Mouse (Mus musculus): ENCODE data around the gene Heg1.
A peak's percentile ranks its signal among the peaks of the same experiment; 100 is the strongest.

Gene Heg1

DNA sequence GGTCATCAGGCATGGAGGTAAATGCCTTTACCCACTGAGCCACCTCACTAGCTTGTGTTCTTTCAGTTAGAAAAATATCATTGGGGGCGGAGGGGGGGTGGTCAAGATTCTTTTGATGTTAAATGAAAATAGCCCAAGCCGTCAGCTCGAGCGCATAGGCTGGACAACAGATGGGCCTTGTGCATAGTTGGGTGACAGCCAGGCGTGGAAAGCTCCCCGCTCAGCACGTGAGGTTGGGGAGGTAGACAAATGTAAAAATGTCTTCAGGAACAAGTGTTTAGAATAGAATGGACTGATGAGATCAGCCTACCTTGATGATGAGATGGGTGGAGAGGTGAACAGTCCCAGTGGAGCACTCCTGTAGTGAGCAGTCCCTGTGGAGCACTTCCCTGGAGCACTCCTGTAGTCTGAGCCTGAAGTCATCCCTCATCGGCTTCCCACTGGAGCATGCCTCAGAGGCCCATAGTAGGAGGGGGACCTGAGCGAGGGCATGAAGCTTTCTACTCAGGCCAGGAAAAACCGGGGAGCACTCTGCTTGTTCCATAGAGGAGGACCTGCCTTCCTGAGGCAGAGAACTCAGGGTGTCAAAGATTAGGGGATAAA lies 62.0 kb downstream of the Heg1 start:
- DNase-seq = no peak

DNA sequence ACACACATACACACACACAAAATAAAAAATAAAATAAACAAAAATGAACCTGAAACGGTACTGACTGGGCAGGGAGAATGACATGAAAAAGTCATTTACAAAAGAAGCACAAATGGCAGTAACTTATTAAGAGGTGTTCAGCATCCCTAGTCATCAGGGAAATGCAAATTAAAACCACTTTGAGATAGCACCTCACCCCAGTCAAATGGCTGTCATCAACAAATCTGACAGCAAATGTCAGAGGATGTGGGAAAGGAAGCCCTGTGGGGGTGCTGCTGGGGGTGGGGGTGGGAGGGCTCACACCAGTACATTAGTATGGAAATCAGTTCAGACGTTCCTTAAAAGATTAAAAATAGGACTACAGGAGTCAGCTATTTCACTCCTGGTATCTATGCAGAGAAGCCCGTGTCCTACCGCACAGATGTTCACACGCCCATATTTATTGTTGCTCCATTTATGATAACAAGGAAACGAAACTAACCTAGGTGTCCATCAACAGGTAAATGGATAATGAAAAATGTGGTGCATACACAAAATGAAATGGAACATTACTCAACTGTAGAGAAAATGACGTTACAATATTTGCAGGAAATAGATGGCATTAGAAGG lies 63.3 kb downstream of the Heg1 start:
- no peak for DNase-seq

DNA sequence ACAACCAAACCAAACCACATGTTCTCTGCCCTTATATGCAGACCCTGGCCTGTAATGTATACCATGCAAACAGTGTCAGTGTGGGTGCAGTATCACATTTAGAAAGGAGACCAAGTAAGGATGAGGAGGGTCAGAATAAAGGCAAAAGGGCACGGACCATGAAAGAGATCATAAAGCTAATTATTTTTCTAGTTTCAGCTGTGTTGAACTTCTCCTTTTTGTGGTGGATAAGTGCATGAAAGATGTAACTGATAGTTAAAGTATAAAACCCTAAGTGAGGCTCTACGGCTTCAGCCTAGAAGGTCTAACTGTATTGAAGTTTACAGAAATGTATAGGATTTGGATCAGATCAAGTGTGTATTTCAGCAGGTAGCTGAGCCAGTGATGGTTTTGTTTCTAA lies 63.8 kb downstream of the Heg1 start:
- DNase-seq = no peak

DNA sequence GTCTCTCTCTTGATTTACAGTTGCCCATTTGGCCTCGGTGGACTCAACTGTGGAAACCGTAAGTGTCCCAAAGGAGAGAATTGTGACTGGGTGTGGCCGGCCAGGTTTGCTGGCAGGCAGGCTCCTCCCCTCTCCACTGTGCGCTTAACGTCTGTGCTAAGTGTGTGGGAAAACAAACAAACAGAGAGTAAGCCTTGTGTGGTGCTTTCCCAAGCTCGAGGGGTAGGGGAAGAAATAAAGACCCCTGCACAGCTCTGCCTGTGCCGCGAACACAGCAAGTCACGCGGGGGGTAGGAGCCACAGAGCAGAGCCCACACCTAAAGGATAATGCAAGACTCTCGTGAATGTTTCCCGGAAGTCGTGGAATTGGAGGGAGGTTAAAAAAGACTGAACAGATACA lies 67.0 kb downstream of the Heg1 start:
- DNase-seq = peak; percentile 47

DNA sequence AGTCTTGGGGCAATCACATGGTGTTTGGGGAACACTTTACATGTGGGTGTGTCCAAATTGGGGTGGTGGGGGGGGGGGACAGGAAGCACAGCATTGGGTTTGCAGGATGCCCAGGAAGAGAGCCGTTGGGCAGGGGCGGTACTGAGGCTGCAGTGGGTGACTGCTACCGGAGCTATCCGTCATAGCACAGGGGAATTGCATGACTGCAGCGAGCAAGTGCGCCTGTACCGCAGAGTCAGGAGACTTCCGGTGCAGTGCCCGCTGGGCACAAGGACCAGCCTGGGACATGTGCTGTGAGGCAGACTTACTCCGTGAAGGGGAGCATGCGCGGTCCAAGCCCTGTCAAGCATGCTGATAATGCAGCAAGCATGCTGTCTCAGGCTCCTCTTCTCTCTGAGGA lies 67.4 kb downstream of the Heg1 start:
- peak; percentile 69 for DNase-seq

DNA sequence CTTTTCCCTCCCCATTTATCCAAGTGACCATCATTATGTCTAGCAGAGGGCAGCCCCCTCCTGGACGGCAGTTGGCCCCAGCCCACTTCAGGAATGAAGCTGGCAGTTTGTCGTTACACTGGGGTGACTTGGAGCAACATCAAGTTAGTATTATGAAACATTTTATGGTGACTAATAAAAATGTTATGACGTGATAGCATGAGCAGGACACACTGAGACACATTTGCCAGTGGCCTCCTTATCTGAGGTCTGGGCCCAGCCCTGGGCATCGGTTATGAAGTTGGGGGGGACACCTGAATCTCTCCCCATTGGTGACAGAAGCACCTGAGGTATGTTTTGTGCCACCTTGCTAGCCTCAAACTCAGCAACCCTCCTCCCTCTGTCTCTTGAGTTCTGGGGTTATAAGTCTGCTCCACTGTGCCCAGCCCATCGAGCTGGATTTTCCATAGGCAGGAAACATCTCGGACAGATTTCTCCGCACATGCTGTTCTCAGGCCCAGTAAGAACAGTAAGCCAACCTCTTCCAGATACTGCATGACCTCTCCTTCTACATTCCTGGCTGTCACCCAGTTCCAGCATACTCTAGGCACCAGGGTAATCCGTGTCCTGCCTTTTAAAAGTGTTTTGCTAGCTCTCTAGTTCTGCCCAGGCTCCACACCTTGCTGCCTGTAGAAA lies 68.9 kb downstream of the Heg1 start:
- no peak for DNase-seq

DNA sequence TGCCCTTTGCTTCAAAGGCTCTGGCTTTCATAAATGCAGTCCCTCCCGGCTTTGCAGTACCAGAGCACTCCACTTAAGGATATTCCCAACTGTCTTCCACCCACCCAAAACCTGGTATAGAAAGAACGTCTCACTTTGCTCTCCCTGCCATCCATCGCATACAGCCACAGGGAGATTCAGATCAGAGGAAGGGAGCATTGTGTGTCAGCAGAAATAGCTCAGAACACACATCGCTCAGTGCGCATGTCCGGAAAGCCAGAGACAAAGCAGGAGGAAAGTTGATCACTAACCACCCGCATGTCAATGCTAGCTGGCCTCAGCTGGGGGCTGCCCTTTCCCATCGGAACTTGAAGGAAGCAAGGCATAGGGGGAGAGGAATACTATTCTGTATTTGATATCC lies 71.1 kb downstream of the Heg1 start:
- DNase-seq = peak; percentile 53

DNA sequence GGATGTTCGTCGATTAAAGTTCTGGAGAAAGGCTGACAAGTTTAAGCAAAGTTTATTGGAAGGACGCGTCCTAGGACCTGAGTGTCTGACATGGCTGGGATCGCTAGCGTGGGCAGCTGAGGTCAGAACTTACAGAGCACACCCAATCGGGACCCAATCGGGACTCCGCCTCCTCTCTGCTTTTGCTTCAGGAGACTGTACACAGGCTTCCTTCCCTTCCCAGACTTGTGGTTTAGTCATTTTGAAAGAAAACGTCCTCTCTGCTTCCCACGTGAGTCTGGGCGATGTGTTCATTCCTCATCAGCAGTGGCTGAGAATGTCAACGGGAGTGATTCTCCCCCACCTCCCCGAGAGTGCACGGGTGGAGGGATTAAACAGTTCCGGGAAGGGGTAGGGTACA lies 71.8 kb downstream of the Heg1 start:
- DNase-seq = peak; percentile 57

DNA sequence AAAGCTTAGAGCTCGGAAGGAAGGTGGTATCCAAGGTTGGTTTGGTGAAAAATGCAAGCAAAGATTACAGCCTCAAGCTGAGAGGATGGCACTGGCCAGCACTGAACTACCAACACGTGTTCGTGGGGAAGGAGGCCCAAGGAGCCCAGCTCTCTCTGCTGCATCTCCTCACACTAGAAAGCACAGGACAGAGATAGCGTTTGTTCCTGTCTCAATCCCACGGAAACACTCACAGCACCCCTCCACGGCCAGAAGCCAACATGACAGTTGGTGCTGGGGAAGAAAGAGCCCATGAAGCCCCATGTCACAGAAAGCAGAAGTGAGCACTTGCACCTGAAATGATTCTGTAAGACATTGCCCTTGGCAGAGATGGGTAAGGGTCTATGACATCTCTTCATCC lies 72.2 kb downstream of the Heg1 start:
- DNase-seq = peak; percentile 32

DNA sequence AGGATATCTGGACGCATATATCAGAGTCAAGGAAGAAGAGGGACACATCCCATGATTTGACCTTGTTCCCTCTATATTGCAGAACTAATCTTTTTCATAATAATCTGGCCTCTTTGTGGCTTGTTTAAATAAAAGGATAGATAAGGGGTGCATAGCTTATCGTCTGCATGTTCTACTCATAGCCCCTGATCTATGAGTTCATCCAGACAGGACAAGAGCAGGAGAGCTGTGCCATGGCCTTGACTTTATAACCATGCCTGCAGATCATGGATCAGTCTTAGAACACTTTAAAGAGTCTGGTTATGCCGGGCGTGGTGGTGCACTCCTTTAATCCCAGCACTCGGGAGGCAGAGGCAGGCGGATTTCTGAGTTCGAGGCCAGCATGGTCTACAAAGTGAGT lies 75.0 kb downstream of the Heg1 start:
- no peak for DNase-seq

DNA sequence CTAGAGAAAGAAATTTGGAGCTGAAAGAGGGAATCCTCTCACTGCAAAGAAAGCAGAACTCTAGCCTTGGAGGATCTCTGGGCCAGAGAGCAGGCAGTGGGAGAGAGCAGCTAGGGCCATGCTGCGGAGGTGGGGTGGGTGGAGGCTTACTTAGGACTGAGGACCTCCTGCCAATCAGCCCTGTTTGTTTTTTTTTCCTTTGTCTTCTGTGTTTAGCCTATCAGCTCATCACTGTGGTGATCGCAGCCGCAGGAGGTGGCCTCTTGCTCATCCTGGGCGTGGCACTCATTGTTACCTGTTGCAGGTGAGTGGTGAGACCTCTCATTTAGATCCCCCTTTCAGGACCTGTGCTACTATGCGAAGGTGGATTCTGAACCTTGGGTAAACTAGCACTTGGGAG lies 76.4 kb downstream of the Heg1 start:
- no peak for DNase-seq

DNA sequence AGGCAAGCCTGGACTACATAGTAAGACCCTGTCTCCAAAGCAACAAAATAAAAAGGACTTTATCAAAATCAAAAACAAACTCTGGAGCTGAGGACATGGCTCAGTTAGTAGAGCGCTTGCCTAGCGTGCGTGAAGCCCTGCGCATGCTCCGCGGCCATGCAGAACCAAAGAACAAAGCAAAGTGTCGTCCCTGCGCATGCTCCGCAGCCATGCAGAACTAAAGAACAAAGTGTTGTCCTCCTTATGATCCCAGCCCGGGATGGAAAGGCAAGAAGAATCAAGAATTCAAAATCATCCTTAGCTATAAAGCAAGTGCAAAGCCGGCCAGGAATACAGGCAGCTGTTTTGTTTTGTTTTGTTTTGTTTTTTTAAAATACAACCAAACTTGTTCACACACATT lies 76.8 kb downstream of the Heg1 start:
- DNase-seq = no peak

DNA sequence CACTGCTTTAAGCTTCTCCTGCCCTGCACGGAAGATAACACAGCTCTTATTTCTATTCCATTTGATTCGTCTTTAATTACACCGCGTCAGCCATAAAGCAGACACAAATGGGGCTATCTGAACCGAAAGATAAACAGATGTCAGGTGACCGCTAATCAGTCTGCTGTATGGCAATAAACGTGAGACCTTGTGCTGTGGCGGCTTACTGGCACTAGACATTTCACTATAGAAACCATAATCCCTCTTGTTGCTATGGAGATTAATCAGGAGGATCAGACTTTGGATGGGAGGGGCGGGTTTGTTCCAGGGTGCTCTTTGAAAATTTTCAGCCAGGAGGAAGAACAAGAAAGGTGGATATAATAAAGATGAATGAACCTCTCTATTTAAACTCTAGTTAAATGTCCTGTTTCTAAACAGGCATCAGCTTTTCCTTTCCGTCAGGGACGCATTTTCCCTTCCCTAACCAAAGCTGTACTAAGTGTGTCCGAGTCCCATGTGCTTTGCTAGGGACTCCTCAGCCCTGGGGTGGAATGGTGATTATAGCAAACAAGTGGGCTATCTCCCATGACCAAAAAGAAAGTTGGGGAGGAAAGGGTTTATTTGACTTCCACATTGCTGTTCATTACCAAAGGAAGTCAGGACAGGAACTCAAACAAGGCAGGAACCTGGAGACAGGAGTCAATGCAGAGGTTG lies 80.5 kb downstream of the Heg1 start:
- DNase-seq = no peak

DNA sequence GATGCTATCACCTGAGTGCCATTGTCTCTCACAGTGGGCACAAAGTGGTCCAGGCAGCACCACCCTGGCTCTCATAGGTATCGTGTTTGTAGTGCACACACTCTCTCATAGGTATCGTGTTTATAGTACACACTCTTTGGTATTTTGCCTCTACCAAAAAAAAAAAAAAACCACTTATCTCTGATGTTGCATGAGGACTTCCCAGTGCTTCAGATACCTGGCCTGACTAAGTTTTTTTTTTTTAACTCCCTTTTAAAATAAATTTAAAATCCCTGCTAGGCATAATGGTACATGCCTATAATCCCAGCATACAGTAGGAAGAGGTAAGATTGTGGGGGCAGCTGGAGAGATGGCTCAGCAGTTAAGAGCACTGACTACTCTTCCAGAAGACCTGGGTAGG lies 81.3 kb downstream of the Heg1 start:
- no peak for DNase-seq

DNA sequence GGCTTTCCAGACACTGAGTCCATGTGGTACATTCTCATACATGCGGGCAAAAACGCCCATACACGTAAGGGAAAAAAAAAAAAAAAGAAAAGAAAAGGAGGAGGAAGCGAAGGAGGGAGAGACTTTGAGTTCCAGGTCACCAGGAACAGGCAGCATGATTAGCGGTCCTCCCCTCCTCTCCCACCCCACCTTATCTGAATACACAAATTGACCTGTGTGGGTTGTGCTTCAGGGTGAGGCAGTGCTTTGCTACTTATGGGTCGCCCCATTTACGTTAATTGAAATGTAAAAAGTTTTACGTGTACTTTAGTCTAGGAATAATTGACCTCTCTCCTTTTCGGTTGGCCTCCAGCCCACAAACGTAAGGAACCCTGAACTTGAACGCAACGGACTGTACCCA lies 82.1 kb downstream of the Heg1 start:
- no peak for DNase-seq

DNA sequence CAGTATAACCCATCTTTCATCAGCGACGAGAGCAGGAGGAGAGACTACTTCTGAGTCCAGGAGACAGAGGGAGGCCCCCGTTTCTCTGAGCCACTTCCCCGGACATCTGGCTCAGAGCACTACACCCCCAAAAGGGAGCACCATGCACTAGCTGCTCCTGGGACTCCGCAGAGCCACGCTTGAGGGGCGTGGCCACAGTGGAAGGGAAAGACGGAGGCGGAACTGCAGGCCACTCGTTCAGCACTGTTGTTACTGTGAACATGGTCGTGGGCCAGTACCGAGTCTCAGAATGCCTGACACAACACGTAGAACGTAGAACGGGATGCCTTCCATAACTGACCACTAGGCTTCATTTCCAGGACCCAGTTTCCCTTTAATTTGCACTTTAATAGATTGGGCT lies 82.6 kb downstream of the Heg1 start:
- DNase-seq = peak; percentile 17

DNA sequence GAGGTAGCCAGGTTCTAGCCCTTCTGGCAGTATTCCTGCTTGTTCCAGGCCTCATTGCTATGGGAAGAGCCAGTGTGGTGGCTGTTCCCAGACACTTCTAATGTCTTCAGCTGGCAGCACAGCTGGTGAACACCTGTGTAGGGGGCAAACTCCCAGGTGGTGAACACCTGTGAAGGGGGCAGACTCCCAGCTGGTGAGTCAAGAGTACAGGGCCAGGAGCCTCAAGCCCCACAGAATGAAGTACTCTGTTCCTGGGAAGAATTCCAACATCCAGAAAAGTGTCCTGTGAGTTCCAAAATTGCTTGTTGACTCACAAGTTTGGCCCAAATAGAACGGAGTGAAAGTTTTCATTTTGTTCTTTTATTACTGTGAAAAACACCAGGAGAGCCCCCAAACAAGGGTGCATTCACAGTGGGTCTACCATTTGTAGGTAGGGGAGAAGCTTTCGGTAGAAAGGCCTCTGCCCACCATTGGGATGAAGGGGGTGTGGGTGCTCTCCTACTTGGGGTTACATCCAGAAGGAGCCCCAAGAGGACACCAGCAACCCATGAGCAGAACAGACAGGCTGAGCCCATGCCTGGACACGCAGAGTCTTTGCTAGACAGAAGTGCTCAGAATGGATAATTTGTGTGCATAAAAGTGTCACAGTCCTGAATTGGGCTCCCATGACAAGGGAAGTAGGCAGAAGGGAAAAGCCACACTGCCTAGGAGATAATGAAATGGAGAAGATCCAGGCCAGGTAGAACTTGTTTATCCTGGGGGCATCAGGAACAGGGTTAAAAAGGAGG lies 84.5 kb downstream of the Heg1 start:
- DNase-seq = no peak

DNA sequence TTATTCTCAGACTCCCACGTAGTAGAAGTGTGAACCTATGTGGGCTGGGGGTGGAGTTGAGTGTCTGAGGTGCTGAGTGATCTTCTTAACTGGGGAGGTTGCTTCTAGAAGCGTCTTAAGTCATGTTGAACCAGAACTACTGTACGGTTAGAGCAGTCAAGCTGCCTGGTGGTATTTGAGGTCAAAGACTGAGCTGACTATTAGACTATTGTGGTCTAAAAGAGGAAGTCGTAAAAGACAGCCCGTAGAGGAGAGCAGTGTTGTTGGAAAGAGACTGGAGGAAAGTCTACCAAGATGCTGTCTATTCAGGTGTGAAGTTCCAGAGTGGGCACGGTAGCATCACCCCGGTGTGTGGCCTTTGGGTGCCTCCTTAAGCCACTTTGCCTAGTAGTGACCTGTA lies 85.7 kb downstream of the Heg1 start:
- DNase-seq = no peak

DNA sequence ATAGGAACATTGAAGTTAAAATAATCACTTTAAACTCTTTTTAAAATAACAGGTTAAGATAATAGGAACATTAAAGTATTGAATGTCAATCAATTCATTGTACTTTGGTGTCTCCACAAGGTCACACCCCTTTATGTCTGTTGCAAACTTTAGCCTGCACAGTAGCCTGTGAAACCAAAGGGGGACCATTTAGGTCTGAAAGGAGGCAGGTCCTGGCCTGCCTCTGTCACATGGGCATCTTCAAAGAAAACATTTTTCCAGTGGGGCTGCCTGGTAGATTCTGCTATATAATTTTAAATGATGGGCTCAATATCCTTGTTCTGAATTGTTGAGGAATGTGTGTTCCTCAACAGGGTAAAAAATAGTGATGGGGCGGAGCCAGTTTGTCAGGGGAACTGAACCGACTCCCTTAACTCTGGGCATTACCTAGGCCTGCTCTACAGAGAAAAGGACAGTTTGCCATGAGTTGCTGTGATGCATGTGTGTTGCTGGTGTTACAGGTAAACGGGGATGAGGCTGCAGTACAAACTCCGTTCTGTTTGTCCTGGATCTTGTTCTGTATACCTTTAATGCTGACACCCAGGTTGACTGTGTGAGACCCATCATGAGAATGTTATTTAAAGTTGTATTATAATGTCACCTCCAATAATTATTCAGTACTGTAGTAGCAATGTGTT lies 86.7 kb downstream of the Heg1 start:
- no peak for DNase-seq

DNA sequence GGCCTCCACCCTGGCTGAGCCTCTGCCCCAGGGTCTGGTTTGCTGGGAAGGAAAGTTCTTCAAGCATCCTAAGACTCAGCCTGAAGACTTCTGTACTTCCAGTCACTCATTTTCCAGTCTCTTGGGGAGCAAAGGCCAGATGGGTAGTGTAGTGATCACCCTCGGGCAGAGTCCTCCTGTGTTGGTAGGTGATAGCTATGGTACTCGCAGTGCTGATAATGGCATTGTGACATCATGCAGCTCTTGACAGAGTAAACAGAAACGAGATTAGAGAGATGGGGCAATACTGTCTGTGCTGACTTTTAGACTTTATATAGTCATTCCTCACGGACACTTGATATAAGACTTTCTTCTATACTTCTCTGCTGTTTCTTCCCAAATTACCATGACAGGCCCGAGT lies 88.6 kb downstream of the Heg1 start:
- DNase-seq = peak; percentile 32

DNA sequence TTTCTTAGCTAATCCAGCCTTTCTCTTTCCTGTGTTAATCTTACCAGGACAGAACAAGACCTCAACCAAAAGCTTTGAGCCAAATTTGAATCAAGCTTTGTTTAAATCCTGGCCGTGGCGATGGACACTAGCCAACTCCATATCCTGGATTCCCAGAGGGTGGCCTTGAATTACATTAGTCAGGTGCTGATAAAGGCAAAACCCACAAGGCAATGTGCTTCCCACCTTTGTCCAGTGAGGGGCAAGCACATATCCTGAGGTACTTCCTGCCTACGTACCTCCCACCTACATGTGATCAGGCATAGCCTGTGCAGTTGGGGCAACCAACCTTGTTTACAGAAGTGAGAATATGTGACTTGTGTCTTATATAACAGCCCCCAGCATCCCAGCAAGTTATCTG lies 90.8 kb downstream of the Heg1 start:
- DNase-seq = no peak

DNA sequence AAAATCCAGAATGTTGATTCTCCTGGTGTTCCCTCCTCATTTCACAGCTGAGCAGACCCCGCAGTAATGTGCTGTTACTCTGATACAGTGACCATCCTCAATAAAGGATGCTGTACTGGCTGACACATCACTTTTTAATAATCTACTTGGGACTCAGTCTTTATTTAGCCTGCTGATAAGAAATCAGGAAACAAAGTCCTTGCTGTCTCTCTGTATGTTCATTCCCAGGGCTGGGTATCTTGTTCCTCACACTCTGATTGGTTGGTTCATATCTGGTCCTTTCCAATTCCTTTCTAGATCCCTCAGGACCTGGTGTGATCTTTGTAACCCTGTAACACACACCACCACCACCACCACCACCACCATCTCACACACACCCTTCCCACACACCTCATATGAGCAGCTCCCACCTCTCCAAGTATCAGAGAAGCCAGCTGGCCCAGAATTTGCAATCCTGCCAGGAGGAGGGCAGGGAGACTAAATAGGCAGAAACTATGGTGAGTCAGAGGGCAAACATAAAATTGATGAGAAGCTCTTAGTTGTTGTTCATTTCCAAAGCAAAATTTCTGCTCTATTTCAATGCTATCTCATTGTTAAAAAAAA lies 91.7 kb downstream of the Heg1 start:
- DNase-seq = no peak

Measured in liver (tissue).